Mouse (Mus musculus): Measurements from ENCODE around the gene Mroh7. TPM values are rescaled to one million over a fixed set of nuclear protein-coding genes. Genes with fewer than 3 reads are reported as not detected.
A peak's percentile ranks its signal among the peaks of the same experiment; 100 is the strongest.

Gene Mroh7
- total RNA-seq, 2 experiments from 2014 or later: 1.5 to 2.1 TPM

GRCm38 (mm10) chr4:106700798-106701197, 29.9 kb downstream of the Mroh7 start:
- DNase-seq (ENCODE audit: low spot score in 2 of 2): no peak

DNA sequence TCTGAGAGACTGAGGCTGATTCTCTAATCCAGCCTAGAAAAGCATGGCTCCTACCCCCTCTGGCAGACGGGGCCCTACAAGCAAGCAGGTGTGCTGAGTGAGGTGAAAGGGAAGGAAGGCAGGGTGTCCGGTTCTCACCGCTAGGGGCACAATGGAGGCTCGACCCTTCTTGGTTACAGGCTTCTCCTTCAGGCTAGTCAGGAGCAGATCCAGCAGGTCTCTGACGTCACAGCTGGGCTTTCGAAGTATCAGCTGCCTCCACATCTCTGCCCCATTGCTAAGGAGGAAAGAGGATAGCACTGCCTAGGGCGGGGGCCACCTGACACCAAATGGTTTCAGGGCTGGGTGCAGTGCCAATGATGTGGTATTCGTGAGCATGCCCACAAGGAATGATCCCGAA, 30.7 kb downstream of the Mroh7 start:
- no peak for DNase-seq (ENCODE audit: low spot score in 2 of 2)

- no peak for DNase-seq (ENCODE audit: low spot score in 2 of 2)
Measured at GRCm38 (mm10) chr4:106693841-106694430, 36.8 kb downstream of the Mroh7 start.

DNA sequence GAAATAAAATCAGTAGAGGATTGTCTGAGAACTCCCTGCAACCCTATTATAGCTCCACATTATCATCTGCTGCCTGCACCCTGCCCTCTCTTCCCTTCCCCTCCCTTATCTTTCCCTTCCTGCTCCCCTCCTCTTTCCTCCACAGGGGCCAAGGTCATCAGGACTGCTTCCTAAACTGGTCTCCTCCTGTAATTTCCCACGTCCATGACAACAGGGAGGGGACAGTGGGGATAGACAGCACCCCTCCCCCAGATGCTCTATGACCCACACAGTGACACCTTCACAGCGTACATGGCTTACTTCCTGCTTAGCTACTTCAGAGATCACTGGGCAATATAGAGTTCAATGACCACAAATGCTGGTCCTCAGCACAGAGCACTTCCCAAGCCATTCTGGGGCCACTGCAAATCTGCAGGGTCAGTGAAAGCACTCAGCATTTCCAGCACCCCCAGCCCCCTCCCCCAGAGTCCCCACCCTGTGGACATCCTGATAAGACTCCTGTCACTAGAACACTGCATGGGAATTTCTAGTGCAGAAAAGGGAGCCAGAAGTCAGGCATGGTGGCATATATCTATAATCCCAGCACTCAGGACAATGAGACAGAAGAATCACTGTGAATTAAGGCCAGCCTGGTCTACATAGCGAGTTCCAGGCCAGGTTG, 42.0 kb downstream of the Mroh7 start:
- DNase-seq (ENCODE audit: low spot score in 2 of 2): no peak

- DNase-seq (ENCODE audit: low spot score in 2 of 2): no peak
Measured at GRCm38 (mm10) chr4:106680955-106681354, 49.8 kb downstream of the Mroh7 start.

GRCm38 (mm10) chr4:106679152-106679551, 51.6 kb downstream of the Mroh7 start:
- no peak for DNase-seq (ENCODE audit: low spot score in 2 of 2)

- peak; percentile 78 to 85 for DNase-seq (ENCODE audit: low spot score in 2 of 2)
Measured at GRCm38 (mm10) chr4:106678442-106679118, 52.1 kb downstream of the Mroh7 start, which contains the start of gene Ttc4. Gene Ttc4 (minus strand): TSS chr4:106678944.

DNA sequence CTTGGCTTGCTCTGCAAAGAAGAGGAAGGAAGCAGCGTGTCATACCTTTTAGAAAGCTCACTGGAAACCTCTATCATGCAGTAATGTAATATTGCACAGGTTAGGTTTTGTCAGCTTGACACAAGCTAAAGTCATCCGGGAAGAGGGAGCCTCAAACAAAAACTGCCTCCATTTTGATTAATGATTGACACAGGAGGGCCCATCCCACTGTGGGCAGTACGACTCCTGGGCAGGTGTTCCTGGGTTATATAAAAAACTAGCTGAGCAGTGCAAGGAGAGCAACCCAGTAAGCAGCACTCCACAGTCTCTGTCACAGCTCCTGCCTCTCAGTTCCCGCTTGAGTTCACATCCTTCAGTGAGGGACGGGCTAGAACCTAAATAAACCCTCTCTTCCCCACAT, 54.0 kb downstream of the Mroh7 start:
- DNase-seq (ENCODE audit: low spot score in 2 of 2): no peak

DNA sequence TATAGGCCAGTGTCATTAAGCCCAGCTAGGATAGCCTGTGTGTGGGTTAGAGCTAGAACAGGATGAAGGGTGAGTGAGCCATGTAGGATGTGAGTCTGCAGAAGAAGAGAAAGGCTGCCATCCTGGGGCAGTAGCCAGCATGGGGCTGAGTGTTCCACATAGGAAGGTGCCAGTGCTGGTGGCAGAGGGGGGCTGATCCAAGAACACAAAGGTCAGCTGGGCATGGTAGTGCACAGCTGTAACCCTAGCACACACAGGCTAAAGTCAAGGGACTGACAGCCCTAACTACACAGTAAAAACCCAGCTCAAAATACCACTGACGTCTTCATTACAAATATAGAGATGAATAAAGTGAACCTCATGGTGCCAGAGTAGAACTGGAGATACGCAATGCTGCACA, 64.2 kb downstream of the Mroh7 start:
- no peak for DNase-seq (ENCODE audit: low spot score in 2 of 2)

DNA sequence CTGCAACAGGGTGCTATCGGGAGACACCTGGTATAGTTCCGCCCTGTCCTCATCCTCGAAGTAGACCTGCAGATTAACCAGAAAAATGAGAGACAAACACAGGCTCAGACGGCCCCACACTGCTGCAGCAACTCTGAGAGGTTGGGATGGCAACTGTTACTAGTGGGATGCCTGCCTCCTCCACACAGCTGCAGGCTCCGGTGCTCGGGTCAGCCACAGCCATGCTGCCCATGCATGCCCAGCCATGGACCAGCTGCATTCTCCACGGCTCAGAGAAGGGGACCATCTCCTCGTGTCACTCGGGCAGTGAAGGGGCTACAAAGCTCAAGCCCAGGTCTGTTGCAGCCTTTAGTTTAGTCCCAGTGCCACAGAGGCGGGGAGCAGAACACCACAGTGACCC, 65.1 kb downstream of the Mroh7 start:
- DNase-seq (ENCODE audit: low spot score in 2 of 2): no peak

DNA sequence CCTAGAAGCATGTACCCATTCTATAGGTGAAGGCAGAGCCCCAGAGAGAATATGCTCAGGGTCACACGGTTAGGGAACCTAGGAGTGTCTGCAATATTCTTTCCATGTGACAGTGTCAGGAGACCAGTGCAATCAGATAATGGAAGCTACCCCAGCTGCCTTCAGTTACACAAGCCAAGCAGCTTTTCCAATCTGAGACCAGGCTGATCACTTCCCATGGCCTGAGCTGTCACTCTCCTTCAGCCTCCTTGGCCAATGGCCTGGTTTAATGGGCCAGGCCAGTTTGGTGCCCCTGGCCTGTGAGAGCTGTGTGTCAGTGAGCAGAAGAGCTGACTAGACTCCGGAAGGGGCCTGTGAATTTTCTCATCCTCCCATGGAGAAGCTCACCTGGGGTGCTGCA, 65.5 kb downstream of the Mroh7 start:
- DNase-seq (ENCODE audit: low spot score in 2 of 2): no peak

DNA sequence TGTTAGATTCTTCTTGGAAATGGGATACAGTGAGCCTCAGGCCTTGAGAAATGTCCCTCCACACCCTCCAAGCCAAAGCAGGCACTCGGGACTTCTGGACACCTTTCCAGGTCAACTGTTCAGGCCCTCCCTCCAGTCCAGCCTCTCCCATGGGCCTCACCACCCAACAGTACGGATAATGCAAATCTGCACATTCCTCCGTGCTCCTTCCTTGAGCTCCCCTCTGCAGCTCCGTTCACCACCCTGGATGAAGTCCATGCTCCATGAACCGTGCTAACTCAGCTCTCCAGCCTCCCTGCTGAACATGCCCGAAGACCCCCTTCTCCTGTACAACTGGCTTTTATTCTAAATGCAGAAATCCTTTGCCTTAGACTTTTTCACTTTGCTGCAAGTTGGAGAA, 66.0 kb downstream of the Mroh7 start:
- no peak for DNase-seq (ENCODE audit: low spot score in 2 of 2)

DNA sequence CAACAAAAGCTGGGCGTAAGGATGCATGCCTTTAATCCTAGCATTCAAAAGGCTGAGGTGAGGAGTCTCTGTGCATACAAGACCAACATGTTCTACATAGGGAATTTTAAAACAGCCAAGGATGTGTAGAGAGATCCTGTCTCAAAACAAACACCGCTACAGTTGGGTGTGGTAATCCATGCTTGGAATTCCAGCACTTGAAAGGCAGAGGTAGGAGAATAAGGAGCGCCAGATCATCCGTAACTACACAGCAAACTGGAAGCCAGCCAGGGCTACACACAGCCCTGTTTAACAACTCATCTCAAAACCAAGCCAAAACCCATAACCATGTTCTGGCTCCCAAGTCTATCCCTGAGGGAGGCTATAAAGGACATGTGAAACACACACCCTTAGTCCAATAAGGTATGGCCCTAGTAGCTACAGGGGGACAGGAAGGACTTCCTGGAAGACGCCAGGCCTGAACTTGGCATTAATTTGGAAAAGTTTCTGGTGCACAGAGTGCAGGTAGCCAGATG, 66.7 kb downstream of the Mroh7 start:
- no peak for DNase-seq (ENCODE audit: low spot score in 2 of 2)

- no peak for DNase-seq (ENCODE audit: low spot score in 2 of 2)
Measured at GRCm38 (mm10) chr4:106655681-106656080, 75.0 kb downstream of the Mroh7 start.

GRCm38 (mm10) chr4:106653051-106653450, 77.7 kb downstream of the Mroh7 start:
- no peak for DNase-seq (ENCODE audit: low spot score in 2 of 2)

- no peak for DNase-seq (ENCODE audit: low spot score in 2 of 2)
Measured at GRCm38 (mm10) chr4:106652546-106652945, 78.2 kb downstream of the Mroh7 start.

DNA sequence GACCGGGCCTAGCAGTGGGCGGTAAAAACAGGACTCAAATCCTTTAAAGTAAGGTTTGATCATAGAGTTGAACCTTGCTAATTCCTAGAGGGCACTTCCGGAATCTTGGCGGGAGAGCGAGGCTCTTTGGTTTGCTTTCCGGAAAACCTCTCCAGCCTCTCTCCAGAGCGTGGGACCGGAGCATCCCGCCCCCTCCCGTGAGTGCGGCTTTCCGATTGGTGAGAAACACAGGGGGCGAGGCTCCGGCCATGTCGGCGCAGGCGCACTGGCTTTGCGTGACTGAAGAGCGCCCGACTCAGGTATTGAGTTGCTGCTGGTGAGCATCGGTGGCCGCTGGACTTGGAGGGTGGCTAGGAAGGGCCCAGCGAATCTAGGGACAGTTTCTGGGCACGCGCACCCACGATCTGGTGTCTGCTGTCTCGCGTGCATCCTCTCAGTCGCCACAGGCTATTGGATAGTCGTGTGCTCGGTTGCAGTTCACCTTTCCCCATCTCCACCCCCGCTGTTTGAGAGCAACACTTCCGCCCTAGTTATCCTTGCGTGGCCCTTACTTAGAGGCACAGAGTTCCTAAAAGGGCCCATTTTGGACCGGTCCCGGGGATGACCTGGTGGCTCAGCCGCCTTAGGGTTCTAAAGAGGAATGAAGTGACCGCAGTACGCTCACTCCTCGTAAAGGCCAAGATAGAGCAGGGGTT, 79.7 kb downstream of the Mroh7 start, which contains the start of gene Pars2:
Gene Pars2, plus strand, starts transcription at position 237 of the 695 bp plus-strand sequence.
- peak; percentile 95 to 98 for DNase-seq (ENCODE audit: low spot score in 2 of 2)

GRCm38 (mm10) chr4:106647137-106647536, 83.6 kb downstream of the Mroh7 start:
- no peak for DNase-seq (ENCODE audit: low spot score in 2 of 2)

GRCm38 (mm10) chr4:106645797-106646196, 84.9 kb downstream of the Mroh7 start:
- no peak for DNase-seq (ENCODE audit: low spot score in 2 of 2)

DNA sequence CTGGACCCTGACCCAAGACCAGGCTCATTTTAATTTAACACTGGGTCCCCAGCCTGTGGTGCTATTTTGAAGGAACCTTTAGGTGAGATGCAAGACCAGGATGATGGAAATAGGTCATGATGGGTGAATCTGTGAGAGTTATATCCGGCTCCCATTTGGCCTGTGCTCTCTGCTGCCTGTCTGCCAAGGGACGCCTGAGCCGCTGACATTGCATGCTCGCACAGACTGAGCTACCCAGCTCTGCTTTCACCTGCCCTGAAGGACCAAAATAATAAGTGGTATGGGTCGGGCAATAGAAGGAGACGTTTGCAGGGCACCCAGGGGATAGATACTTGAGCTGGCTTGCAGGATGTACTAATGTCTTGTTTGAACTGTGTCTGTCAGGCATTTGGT, 86.5 kb downstream of the Mroh7 start:
- DNase-seq (ENCODE audit: low spot score in 2 of 2): no peak

DNA sequence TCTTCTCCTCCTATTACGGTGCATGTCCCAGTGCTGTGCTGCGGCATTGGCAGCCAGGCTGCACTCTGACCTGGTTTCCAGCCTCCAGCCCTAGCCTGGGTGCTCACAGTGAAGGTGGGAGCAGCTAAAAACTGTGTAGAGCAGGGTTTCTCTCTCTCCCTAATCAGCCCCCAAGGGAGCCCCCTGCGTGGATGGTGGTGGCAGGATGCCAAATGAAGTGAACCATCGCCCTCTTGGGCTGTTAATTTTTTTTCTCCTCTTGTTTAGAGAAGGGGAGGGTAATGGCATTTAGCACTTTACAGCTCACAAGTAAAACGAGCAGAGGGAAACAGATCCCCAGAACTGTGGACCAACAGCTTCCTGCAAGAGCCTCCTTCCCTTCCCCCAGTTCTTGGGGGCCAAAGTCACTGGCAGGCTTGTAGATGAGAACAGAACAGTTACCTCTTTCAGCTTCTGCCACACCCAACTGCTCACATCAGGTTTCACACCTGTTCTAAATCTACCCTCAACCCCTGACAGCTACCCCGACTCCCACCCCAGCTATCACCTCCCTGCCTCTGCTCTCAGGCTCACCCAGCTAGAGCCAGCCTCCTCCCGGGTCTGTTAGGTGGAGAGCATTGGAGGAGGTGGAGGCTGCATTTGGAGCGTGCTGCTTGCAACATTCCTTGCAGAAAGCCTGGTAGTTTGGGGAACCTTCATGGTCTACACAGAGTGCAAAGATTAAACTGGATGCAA, 87.1 kb downstream of the Mroh7 start:
- DNase-seq (ENCODE audit: low spot score in 2 of 2): no peak
